Mouse (Mus musculus) testis, postnatal 14 days (tissue): ENCODE measurements at regions not wholly inside any gene's neighbourhood (a gene's known extent, or its start where the extent isn't known, plus 50 kb on each side); places are given as distances from the start of the nearest gene placed in this dataset.

ENCODE experiments used
- DNase-seq: peaks from one replicate; pipeline ENCODE4 v3.0.0; 2021; ENCODE audit warnings: low spot score

DNA sequence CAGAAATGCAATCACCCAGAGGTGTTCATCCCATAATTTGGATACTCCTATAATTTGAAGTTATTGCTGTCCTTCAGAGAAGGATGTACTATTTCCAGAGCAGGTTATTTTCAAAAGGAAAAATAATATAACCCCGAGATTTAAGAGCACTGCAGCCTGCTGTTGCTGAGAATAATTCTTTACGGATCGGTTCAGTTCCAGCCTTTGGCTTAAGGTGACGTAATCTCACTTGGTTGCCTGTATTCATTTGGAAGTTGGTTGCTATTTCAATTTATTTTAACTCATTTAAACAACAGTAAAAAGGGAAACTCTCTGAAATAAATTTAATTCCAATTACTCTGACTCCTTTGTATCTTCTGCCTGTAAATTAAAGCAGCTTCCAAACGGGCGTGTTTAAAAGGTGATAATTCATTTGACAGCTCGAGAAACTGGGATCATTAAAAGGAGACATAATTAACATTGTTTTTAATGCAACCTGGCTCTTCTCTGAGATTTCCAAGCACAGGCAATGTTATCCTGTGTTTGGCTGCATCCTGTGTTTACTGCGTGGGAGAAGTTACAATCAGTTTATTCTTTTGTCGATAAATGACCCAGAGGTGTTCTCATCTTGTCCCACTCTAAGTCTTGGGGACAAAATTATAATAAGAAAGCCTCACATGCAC, 568.5 kb downstream of the Gm16223 start:
- no peak for DNase-seq

DNA sequence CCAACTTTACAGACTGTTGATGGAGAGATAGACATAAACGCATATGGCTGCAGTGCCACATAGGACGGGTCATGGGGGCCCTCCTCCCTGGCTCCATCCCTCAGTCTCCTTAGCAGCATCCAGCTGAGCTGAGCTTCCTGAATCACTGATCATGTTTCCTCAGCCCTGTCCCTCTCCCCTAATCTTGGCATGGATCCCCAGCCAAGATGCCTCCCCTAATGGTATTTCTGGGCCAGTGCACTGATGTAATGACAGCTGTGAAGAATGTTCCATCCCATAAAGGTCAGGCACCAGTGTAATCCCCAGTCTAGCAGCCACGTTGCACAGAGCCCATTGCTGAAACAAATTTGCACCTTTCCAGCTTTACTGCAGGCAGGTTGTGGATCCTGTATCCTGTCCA, 576.5 kb upstream of the Cpeb2 start:
- no peak for DNase-seq

DNA sequence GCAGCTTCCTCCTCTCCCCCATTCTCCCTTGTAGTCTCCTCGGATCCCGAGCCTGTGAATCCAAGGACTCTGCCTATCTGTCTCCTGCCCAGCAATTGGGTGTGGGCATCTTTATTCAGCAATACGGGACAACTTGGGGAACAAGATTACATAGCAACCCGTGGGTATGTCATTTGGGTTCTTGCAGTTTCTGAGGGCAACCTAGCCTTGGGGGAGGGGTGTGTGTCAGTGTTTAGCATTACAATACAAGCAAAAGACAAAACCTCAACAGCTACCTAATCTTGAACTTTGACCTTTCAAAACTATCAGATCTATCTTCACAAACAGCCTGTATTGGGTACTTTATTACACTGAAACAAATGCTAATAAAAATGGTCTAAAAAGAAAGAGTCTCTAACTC, 573.0 kb upstream of the Cpeb2 start:
- no peak for DNase-seq

DNA sequence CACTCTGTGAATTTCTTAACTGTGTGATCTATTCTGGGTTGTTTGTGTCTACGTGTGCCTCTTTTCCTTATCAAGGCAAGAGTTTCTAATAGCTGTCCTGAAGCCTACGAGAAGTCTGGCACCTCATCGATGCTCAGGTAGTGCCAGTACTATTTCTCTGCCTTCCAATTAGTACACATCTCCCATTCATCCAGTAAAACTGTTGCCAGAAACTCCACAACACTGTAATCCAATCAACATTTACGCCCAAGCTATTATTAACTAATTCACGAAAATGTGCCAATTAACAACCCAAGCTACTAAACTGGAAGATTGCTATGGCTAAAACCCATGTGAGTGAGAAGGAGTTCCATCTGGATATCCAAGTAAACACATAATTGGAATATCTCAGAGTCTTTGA, 553.4 kb upstream of the Cpeb2 start:
- no peak for DNase-seq

DNA sequence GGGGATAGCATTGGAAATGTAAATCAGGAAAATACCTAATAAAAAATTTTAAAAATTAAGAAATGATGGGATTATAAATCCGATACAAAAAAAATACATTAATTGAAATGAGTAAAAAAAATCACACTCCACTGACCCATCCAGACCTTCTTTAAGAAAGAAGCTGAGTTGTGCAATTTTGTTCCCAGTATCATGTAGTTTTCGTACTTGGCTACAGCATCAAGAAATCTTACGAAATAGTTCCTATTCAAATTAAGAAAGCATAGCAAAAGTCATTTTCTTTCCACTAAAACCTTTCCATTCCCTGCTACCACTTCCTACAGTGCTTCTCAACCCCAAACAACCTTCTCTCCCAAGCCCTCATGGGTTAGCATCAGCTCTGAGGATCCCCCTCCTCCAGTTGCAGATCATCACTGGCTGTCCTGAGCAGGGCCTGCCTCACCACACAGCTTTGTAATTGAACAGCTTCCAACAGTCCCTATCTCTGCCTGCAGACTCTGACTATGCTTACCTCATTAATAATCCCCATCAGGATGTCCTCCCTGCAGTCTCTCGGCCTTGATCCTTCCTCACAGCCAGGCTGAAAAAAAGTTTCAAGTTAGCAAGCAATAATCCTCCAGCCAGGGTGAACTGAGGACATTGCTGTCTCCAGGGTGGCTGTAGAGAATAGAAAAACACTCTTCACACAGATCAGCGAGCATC, 547.5 kb upstream of the Cpeb2 start:
- peak; percentile 68 for DNase-seq

DNA sequence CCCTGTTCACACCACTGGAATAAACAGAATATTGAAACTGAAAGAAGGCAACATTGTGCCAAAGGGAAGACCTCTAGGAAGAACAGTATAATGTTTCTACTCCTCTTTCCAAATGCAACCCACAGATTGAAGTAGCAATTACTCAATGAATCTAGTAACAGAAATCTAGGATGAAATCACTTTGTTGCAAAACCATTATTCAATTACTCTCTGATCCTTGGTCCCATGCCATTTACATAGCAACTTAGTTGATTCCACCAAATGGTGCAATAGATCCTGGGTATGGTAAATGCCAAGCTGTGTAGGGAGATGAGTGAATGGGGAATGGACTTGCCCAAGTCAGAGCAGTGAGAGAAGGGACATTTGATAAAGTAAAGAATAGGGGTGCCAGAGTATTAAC, 545.8 kb upstream of the Cpeb2 start:
- DNase-seq = no peak
